Mouse (Mus musculus): ENCODE measurements around the gene Dcp1a.

Dcp1a gene

DNA sequence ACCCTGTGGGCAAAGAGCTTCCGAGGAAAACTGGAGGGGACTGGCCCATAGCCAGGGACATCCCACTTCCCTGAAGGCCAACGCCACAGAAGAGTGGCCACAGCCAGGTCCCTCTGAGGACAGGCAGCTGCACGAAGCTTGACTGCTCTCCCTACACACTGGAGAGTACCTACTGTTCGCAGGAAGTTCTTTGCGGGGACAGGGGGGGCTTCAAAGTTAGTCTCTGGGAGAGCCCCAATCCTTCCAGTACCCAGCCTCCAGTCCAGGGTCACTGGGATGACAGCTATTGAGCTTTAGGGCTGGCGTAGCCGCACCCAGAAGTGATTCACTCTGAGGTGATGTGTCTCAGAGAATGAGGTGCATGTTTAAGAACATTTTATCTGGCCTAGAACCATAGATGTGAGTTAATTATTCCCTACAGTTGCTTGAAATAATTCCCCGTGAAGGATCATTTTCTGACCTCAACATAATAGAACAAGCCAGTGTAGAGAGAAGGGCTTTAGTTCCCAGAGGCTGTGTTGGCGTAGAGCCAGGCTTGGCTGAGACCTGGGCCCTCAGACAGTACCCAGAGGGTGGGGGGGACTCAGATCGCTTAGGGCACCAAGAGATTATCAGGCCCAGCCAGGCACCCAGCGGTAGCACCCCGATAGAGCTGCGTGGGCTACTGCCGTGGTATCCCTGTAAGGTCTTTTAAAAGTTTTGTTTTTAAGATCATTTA is 82.3 kb downstream of the Dcp1a start:
- Histone ChIP-seq H3K27me3 (ENCODE audit: control insufficient read depth, insufficient read depth, low read length, poor library complexity, severe bottlenecking) (no peaks in the 10 kb centered on the region), H3K36me3 (ENCODE audit: control insufficient read depth, insufficient read depth, low read length, poor library complexity, severe bottlenecking) (peaks cover 23% of the 10 kb centered on the region)
- DNase-seq (ENCODE audit: low read depth, low spot score) = no peak

DNA sequence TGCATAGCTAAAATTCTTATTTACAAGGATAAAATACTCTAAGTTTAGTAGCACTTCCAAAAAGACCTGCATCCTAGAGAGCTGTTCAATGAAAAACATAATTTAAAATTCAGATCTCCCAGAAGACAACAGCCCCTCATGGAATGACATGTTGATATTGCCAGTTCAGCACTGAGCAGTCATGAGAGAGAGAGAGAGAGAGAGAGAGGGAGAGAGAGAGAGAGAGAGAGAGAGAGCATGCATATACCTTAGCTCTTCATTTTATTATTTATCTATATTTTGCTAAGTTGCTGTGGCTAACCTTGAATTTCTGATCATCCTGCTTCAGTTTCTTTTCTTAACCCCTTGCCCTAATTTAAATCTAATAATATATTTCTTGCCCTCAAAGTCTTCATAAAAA is 83.0 kb downstream of the Dcp1a start:
- no peak for DNase-seq (ENCODE audit: low read depth, low spot score)
- Histone ChIP-seq H3K27me3 (ENCODE audit: control insufficient read depth, insufficient read depth, low read length, poor library complexity, severe bottlenecking) (no peaks in the 10 kb centered on the region), H3K36me3 (ENCODE audit: control insufficient read depth, insufficient read depth, low read length, poor library complexity, severe bottlenecking) (peaks cover 21% of the 10 kb centered on the region)

DNA sequence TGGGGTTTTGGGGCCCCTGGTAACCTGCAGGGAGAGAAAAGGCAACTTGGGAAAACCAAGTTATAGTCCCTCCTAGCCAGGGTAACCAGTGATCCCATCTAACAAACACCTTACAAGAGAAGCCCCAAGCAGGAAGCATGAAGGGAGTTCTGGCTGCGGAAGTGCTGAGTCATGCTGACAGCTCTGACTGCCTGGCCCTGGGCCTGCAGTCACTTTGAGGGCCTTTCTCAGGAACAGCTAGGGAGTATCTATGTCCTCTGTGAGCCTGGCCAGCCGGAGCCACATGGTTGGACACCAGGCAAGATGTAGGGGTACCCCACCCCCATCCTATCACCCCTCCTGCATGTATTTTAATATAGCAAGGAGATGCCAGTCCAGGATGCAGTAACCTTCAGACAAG is 85.1 kb downstream of the Dcp1a start:
- Histone ChIP-seq H3K27me3 (ENCODE audit: control insufficient read depth, insufficient read depth, low read length, poor library complexity, severe bottlenecking) (no peaks in the 10 kb centered on the region), H3K36me3 (ENCODE audit: control insufficient read depth, insufficient read depth, low read length, poor library complexity, severe bottlenecking) (peaks cover 27% of the 10 kb centered on the region)
- no peak for DNase-seq (ENCODE audit: low read depth, low spot score)

DNA sequence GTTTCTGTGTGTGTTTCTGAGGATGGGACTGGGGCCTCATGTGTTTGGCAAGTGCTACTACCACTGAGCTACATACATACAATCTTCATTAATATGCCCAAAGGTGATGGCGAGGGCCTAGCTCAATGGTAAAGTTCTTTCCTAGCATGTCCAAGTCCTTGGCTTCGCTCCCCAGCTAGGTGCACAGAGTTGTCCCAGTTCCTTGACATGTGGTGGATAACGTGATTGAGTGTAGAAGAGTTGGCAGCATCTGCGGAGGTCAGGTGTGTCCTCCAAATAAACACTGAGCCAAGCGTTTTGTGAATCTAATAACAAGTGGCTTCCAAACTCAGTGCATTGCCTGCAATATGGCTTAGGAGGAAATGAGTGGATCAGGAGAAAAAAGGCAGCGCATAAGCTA is 87.0 kb downstream of the Dcp1a start:
- Histone ChIP-seq H3K27me3 (ENCODE audit: control insufficient read depth, insufficient read depth, low read length, poor library complexity, severe bottlenecking) (no peaks in the 10 kb centered on the region), H3K36me3 (ENCODE audit: control insufficient read depth, insufficient read depth, low read length, poor library complexity, severe bottlenecking) (peaks cover 17% of the 10 kb centered on the region)
- DNase-seq (ENCODE audit: low read depth, low spot score) = no peak

- Histone ChIP-seq H3K36me3 (ENCODE audit: control insufficient read depth, insufficient read depth, low read length, poor library complexity, severe bottlenecking) (peaks cover 19% of the 10 kb centered on the region), H3K27me3 (ENCODE audit: control insufficient read depth, insufficient read depth, low read length, poor library complexity, severe bottlenecking) (no peaks in the 10 kb centered on the region)
- DNase-seq (ENCODE audit: low read depth, low spot score) = no peak
Measured at GRCm38 (mm10) chr14:30568016-30568415, 88.7 kb downstream of the Dcp1a start.

GRCm38 (mm10) chr14:30570303-30570702 is 91.0 kb downstream of the Dcp1a start:
- DNase-seq (ENCODE audit: low read depth, low spot score) = no peak
- Histone ChIP-seq H3K36me3 (ENCODE audit: control insufficient read depth, insufficient read depth, low read length, poor library complexity, severe bottlenecking) (peaks cover 13% of the 10 kb centered on the region), H3K27me3 (ENCODE audit: control insufficient read depth, insufficient read depth, low read length, poor library complexity, severe bottlenecking) (no peaks in the 10 kb centered on the region)

DNA sequence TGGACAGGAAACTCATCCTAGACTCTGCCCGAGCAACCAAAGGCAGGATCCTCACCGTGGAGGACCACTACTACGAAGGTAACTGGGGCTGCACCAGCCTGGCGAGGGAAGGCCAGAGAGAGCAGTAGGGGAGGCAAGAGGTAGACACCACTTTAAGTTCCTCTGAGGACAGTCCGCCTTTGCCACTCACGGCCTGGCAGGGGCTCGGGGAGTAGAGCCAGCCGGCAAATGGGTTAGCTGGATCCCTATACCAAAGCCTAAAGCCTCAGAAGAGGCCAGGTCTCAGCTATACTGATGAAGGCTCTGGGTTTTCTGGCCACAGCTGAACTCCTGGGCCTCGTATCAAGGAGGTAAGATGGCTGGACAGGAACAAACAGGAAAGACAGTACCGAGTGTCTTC is 92.9 kb downstream of the Dcp1a start:
- Histone ChIP-seq H3K36me3 (ENCODE audit: control insufficient read depth, insufficient read depth, low read length, poor library complexity, severe bottlenecking) (peaks cover 13% of the 10 kb centered on the region), H3K27me3 (ENCODE audit: control insufficient read depth, insufficient read depth, low read length, poor library complexity, severe bottlenecking) (no peaks in the 10 kb centered on the region)
- DNase-seq (ENCODE audit: low read depth, low spot score) = no peak

DNA sequence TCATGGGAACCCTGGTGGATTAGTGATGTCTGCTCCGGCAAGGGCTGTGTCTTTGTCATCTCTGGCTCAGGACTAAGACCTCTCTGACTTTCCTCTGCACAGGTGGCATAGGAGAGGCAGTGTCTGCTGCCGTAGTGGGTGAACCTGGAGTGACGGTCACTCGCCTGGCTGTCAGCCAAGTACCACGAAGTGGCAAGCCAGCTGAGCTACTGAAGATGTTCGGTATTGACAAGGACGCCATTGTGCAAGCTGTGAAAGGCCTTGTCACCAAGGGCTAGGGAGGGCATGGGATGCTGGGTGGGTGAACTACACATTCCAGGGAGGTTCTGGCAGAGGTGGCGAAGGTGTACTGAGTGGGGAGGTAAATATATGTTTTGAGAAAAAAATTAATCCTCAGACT is 93.9 kb downstream of the Dcp1a start:
- H3K36me3 ChIP-seq (ENCODE audit: control insufficient read depth, insufficient read depth, low read length, poor library complexity, severe bottlenecking) = peaks cover 11% of the 10 kb centered on the region
- no peaks in the 10 kb centered on the region for H3K27me3 ChIP-seq (ENCODE audit: control insufficient read depth, insufficient read depth, low read length, poor library complexity, severe bottlenecking)
- no peak for DNase-seq (ENCODE audit: low read depth, low spot score)

DNA sequence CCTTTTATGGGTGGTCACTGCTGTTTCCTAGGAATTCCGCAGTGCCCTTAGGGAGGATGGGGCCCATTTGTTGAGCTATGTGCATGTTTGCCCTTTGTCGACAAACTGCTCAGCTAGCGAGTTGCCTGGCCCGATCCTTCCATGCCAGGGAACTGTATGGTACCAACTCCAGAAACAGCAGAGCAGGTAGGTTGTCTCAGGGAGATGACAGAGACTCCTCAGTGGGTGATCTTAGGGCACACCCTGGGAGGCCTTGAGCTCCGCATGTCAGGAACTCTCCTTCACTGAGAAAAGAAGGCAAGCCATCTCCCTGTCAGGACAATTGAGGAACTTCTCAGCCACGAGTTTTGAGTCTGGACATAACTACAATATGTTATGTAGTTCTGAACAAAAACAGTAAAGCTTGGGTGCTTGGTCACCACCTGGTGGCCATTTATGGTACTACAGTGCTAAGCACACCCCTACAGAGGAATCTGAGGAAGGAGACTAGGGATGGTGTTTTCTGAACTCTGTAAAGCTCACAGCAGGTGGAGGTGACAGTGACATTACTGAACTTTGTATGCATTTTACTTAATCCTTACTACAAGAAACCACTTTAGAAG is 94.7 kb downstream of the Dcp1a start:
- Histone ChIP-seq H3K36me3 (ENCODE audit: control insufficient read depth, insufficient read depth, low read length, poor library complexity, severe bottlenecking) (peaks cover 5% of the 10 kb centered on the region), H3K27me3 (ENCODE audit: control insufficient read depth, insufficient read depth, low read length, poor library complexity, severe bottlenecking) (no peaks in the 10 kb centered on the region)
- peak; percentile 87 for DNase-seq (ENCODE audit: low read depth, low spot score)

- H3K36me3 ChIP-seq (ENCODE audit: control insufficient read depth, insufficient read depth, low read length, poor library complexity, severe bottlenecking) = peaks cover 1% of the 10 kb centered on the region
- no peak for DNase-seq (ENCODE audit: low read depth, low spot score)
- H3K27me3 ChIP-seq (ENCODE audit: control insufficient read depth, insufficient read depth, low read length, poor library complexity, severe bottlenecking) = no peaks in the 10 kb centered on the region
Measured at GRCm38 (mm10) chr14:30575791-30576190, 96.5 kb downstream of the Dcp1a start.

GRCm38 (mm10) chr14:30576260-30576659 is 96.9 kb downstream of the Dcp1a start:
- peaks cover 1% of the 10 kb centered on the region for H3K36me3 ChIP-seq (ENCODE audit: control insufficient read depth, insufficient read depth, low read length, poor library complexity, severe bottlenecking)
- no peaks in the 10 kb centered on the region for H3K27me3 ChIP-seq (ENCODE audit: control insufficient read depth, insufficient read depth, low read length, poor library complexity, severe bottlenecking)
- DNase-seq (ENCODE audit: low read depth, low spot score) = no peak
